Mouse (Mus musculus) embryonic facial prominence, embryonic 10.5 days (tissue): ENCODE results near the gene Asic2. TPM values are rescaled to one million over a fixed set of nuclear protein-coding genes. Genes with fewer than 3 reads are reported as not detected.

Experiments
- DNase-seq: peaks from one replicate; pipeline ENCODE4 v3.0.0-alpha.2; 2017; ENCODE audit warnings: low spot score
- H3K27ac ChIP-seq: fragments of 300-500 bp; sonication (generic); replicated peaks from 2 replicates; pipeline ENCODE4 v1.5.1; 2016; ENCODE audit warnings: mild to moderate bottlenecking
- H3K27me3 ChIP-seq: fragments of 300-500 bp; sonication (generic); replicated peaks from 2 replicates; pipeline ENCODE4 v1.6.1; 2016; ENCODE audit warnings: low read depth, mild to moderate bottlenecking; ENCODE audit not compliant: poor library complexity, severe bottlenecking
- H3K36me3 ChIP-seq: fragments of 300-500 bp; sonication (generic); replicated peaks from 2 replicates; pipeline ENCODE4 v1.6.1; 2016; ENCODE audit warnings: mild to moderate bottlenecking, moderate library complexity
- H3K4me1 ChIP-seq: fragments of 300-500 bp; sonication (generic); 2 replicates; pipeline ENCODE4 v1.6.1; 2016
- H3K4me3 ChIP-seq: fragments of 300-500 bp; sonication (generic); 2 replicates; pipeline ENCODE4 v1.5.1; 2016; ENCODE audit warnings: mild to moderate bottlenecking, moderate library complexity
- H3K9me3 ChIP-seq: fragments of 300-500 bp; sonication (generic); 2 replicates; pipeline ENCODE4 v1.6.1; 2016; ENCODE audit warnings: mild to moderate bottlenecking
- WGBS: fragments of 180-500 bp; shearing (Covaris S2); methylation state at CpG from one replicate; pipeline ENCODE4 v1.1.7; 2016; 5-methylcytosine and 5-hydroxymethylcytosine counted together
- polyA plus RNA-seq: library from polyadenylated mRNA; unstranded; fragments of >200 nt; fragmentation: Nextera tagmentation; extraction: Ambion mirVana; gene quantifications from 2 replicates; pipeline ENCODE4 v1.2.1, GENCODE M21; 2016

The Asic2 gene
- polyA plus RNA-seq, 1 experiment from 2014 or later = 0.66 TPM

- Histone ChIP-seq H3K9me3 (no peaks in the 10 kb centered on the region), H3K4me1 (no peaks in the 10 kb centered on the region), H3K27ac (no peak overlapping the region), H3K27me3 (no peaks in the 10 kb centered on the region), H3K36me3 (no peaks in the 10 kb centered on the region), H3K4me3 (no peak overlapping the region)
- no peak for DNase-seq
- 96% methylated on average over 2 of the region's 2 CpGs for WGBS
Measured at GRCm38 (mm10) chr11:81405951-81406350, 562.3 kb downstream of the Asic2 start.

- WGBS = 91% methylated on average over 8 of the region's 8 CpGs
Measured at GRCm38 (mm10) chr11:81402263-81402662, 566.0 kb downstream of the Asic2 start.

GRCm38 (mm10) chr11:81392855-81393254 is 575.4 kb downstream of the Asic2 start:
- H3K4me3 ChIP-seq = no peak overlapping the region
- 68% methylated on average over 9 of the region's 9 CpGs for WGBS
- no peak for DNase-seq
- no peaks in the 10 kb centered on the region for H3K9me3 ChIP-seq
- H3K36me3 ChIP-seq = no peaks in the 10 kb centered on the region
- H3K27ac ChIP-seq = no peak overlapping the region
- no peaks in the 10 kb centered on the region for H3K4me1 ChIP-seq
- H3K27me3 ChIP-seq = no peaks in the 10 kb centered on the region

More at GRCm38 (mm10) chr11:81402263-81402662, 566.0 kb downstream of the Asic2 start:
- no peak for DNase-seq
- Histone ChIP-seq H3K27me3 (no peaks in the 10 kb centered on the region), H3K36me3 (no peaks in the 10 kb centered on the region), H3K4me3 (no peak overlapping the region), H3K4me1 (no peaks in the 10 kb centered on the region), H3K9me3 (no peaks in the 10 kb centered on the region), H3K27ac (no peak overlapping the region)

GRCm38 (mm10) chr11:81386185-81386584 is 582.1 kb downstream of the Asic2 start:
- 73% methylated on average over 2 of the region's 2 CpGs for WGBS
- DNase-seq = no peak

GRCm38 (mm10) chr11:81385547-81385946 is 582.7 kb downstream of the Asic2 start:
- Histone ChIP-seq H3K4me3 (no peak overlapping the region), H3K36me3 (no peaks in the 10 kb centered on the region), H3K4me1 (peaks cover 7% of the 10 kb centered on the region; the same call in 1 of the 2 replicates), H3K27me3 (no peaks in the 10 kb centered on the region), H3K27ac (no peak overlapping the region), H3K9me3 (no peaks in the 10 kb centered on the region)
- no peak for DNase-seq

More at GRCm38 (mm10) chr11:81386185-81386584, 582.1 kb downstream of the Asic2 start:
- Histone ChIP-seq H3K27ac (no peak overlapping the region), H3K9me3 (no peaks in the 10 kb centered on the region), H3K4me3 (no peak overlapping the region), H3K36me3 (no peaks in the 10 kb centered on the region), H3K27me3 (no peaks in the 10 kb centered on the region), H3K4me1 (peaks cover 7% of the 10 kb centered on the region; the same call in 1 of the 2 replicates)

GRCm38 (mm10) chr11:81374841-81375240 is 593.4 kb downstream of the Asic2 start:
- H3K4me3 ChIP-seq = no peak overlapping the region
- H3K4me1 ChIP-seq = peaks cover 31% of the 10 kb centered on the region
- H3K27me3 ChIP-seq = no peaks in the 10 kb centered on the region
- no peaks in the 10 kb centered on the region for H3K36me3 ChIP-seq
- H3K9me3 ChIP-seq = no peaks in the 10 kb centered on the region
- peak; percentile 69 for DNase-seq
- H3K27ac ChIP-seq = no peak overlapping the region

GRCm38 (mm10) chr11:81374003-81374710 is 594.1 kb downstream of the Asic2 start:
- no peak overlapping the region for H3K27ac ChIP-seq
- no peaks in the 10 kb centered on the region for H3K36me3 ChIP-seq
- no peak for DNase-seq
- no peak overlapping the region for H3K4me3 ChIP-seq
- no peaks in the 10 kb centered on the region for H3K9me3 ChIP-seq
- peaks cover 38% of the 10 kb centered on the region for H3K4me1 ChIP-seq
- H3K27me3 ChIP-seq = no peaks in the 10 kb centered on the region
- 80% methylated on average over 8 of the region's 8 CpGs for WGBS

- Histone ChIP-seq H3K9me3 (no peaks in the 10 kb centered on the region), H3K27me3 (no peaks in the 10 kb centered on the region), H3K36me3 (no peaks in the 10 kb centered on the region), H3K4me3 (no peak overlapping the region), H3K27ac (peak overlapping the region; percentile 24; the same call in 1 of the 2 replicates), H3K4me1 (peaks cover 42% of the 10 kb centered on the region)
- WGBS = 41% methylated on average over 8 of the region's 8 CpGs
- DNase-seq = no peak
Measured at GRCm38 (mm10) chr11:81371545-81371944, 596.7 kb downstream of the Asic2 start.

GRCm38 (mm10) chr11:81370426-81370810 is 597.8 kb downstream of the Asic2 start:
- peak overlapping the region; percentile 57 for H3K27ac ChIP-seq
- no peak for DNase-seq
- no peaks in the 10 kb centered on the region for H3K9me3 ChIP-seq
- H3K36me3 ChIP-seq = no peaks in the 10 kb centered on the region
- no peaks in the 10 kb centered on the region for H3K27me3 ChIP-seq
- no peak overlapping the region for H3K4me3 ChIP-seq
- 36% methylated on average over 8 of the region's 8 CpGs for WGBS
- peaks cover 42% of the 10 kb centered on the region for H3K4me1 ChIP-seq

- H3K27ac ChIP-seq = peak overlapping the region; percentile 57
- H3K9me3 ChIP-seq = 0 out of 2 replicates have a peak, but pooled peaks cover under 1% of the 10 kb centered on the region
- H3K4me1 ChIP-seq = peaks cover 42% of the 10 kb centered on the region
- H3K4me3 ChIP-seq = no peak overlapping the region
- WGBS = 31% methylated on average over 10 of the region's 10 CpGs
- DNase-seq = peak; percentile 39
- no peaks in the 10 kb centered on the region for H3K27me3 ChIP-seq
- H3K36me3 ChIP-seq = no peaks in the 10 kb centered on the region
Measured at GRCm38 (mm10) chr11:81369497-81370425, 598.5 kb downstream of the Asic2 start.

- no peaks in the 10 kb centered on the region for H3K27me3 ChIP-seq
- WGBS = 96% methylated on average over 3 of the region's 3 CpGs
Measured at GRCm38 (mm10) chr11:81364442-81364841, 603.8 kb downstream of the Asic2 start.

GRCm38 (mm10) chr11:81362461-81362860 is 605.8 kb downstream of the Asic2 start:
- 80% methylated on average over 3 of the region's 3 CpGs for WGBS
- no peak overlapping the region for H3K27ac ChIP-seq
- H3K4me3 ChIP-seq = no peak overlapping the region
- H3K9me3 ChIP-seq = 0 out of 2 replicates have a peak, but pooled peaks cover 6% of the 10 kb centered on the region
- H3K36me3 ChIP-seq = no peaks in the 10 kb centered on the region
- DNase-seq = no peak
- no peaks in the 10 kb centered on the region for H3K4me1 ChIP-seq
- no peaks in the 10 kb centered on the region for H3K27me3 ChIP-seq

More at GRCm38 (mm10) chr11:81364442-81364841, 603.8 kb downstream of the Asic2 start:
- Histone ChIP-seq H3K4me1 (peaks cover 7% of the 10 kb centered on the region), H3K36me3 (no peaks in the 10 kb centered on the region), H3K4me3 (no peak overlapping the region), H3K9me3 (0 out of 2 replicates have a peak, but pooled peaks cover 6% of the 10 kb centered on the region), H3K27ac (no peak overlapping the region)
- no peak for DNase-seq
